Mouse (Mus musculus) embryonic facial prominence, embryonic 15.5 days (tissue): ENCODE measurements around the gene Dmtf1. TPM values are rescaled to one million over a fixed set of nuclear protein-coding genes. Genes with fewer than 3 reads are reported as not detected.

Source experiments
- ATAC-seq: fragments of 200-750 bp; cut with Nextera tagmentation; 2 replicates; pipeline ENCODE4 v1.8.0; 2017; ENCODE audit warnings: low read depth, moderate TSS enrichment; ENCODE audit not compliant: insufficient number of reproducible peaks, low FRiP score, low TSS enrichment
- H3K27ac ChIP-seq: fragments of 300-500 bp; sonication (generic); replicated peaks from 2 replicates; pipeline ENCODE4 v1.5.1; 2015; ENCODE audit warnings: mild to moderate bottlenecking, inconsistent platforms
- H3K27me3 ChIP-seq: fragments of 300-500 bp; sonication (generic); 2 replicates; pipeline ENCODE4 v1.6.1; 2015; ENCODE audit warnings: inconsistent platforms
- H3K36me3 ChIP-seq: fragments of 300-500 bp; sonication (generic); 2 replicates; pipeline ENCODE4 v1.6.1; 2015; ENCODE audit warnings: mild to moderate bottlenecking, inconsistent platforms
- H3K4me1 ChIP-seq: fragments of 300-500 bp; sonication (generic); 2 replicates; pipeline ENCODE4 v1.6.1; 2015; ENCODE audit warnings: inconsistent platforms
- H3K4me2 ChIP-seq: fragments of 300-500 bp; sonication (generic); replicated peaks from 2 replicates; pipeline ENCODE4 v1.6.1; 2015; ENCODE audit warnings: mild to moderate bottlenecking, inconsistent platforms
- H3K4me3 ChIP-seq: fragments of 300-500 bp; sonication (generic); replicated peaks from 2 replicates; pipeline ENCODE4 v1.5.1; 2015; ENCODE audit warnings: mild to moderate bottlenecking, inconsistent platforms
- H3K9ac ChIP-seq: fragments of 300-500 bp; sonication (generic); 2 replicates; pipeline ENCODE4 v1.6.1; 2015; ENCODE audit warnings: inconsistent platforms
- H3K9me3 ChIP-seq: fragments of 300-500 bp; sonication (generic); replicated peaks from 2 replicates; pipeline ENCODE4 v1.6.1; 2016; ENCODE audit warnings: inconsistent platforms
- WGBS: fragments of 180-500 bp; shearing (Covaris S2); methylation state at CpG from one replicate; pipeline ENCODE4 v1.1.7; 2015; 5-methylcytosine and 5-hydroxymethylcytosine counted together
- polyA plus RNA-seq: library from polyadenylated mRNA; unstranded; fragments of >200 nt; fragmentation: Nextera tagmentation; extraction: Ambion mirVana; gene quantifications from 2 replicates; pipeline ENCODE4 v1.2.1, GENCODE M21; 2015

The Dmtf1 gene
- polyA plus RNA-seq, 1 experiment from 2014 or later, result 49.0 TPM

- WGBS, result 72% methylated on average over 8 of the region's 8 CpGs
- Histone ChIP-seq H3K9ac (no peak overlapping the region), H3K27ac (no peak overlapping the region)
Measured at GRCm38 (mm10) chr5:9107296-9108089, 54.1 kb downstream of the Dmtf1 start.

DNA sequence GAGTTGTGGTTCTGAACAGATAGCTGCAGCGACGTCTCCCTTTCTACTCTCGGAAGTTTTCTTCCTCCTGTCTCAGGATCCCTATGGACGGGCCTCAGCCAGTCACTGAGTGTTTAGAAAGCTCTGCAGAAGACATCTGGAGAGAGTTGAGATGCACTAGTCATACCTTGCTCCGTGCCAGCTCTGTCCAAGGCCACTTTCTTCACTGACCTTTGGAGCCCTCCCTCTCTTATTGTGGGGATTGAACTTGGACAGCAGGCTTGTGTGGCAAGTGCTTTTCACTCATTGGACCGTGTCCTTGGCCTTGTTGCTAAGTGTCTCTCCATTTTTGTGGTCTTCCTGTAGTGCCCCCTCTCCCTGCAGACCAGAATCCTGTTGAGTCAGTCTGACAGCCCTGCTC lies 54.8 kb downstream of the Dmtf1 start:
- 70% methylated on average over 6 of the region's 6 CpGs for WGBS
- H3K4me3 ChIP-seq, result no peak overlapping the region
- peaks cover 6% of the 10 kb centered on the region; the same call in 1 of the 2 replicates for H3K27me3 ChIP-seq
- no peak overlapping the region for H3K9ac ChIP-seq
- H3K4me1 ChIP-seq, result no peaks in the 10 kb centered on the region
- H3K9me3 ChIP-seq, result no peaks in the 10 kb centered on the region
- ATAC-seq, result no peak
- H3K4me2 ChIP-seq, result no peak overlapping the region
- H3K36me3 ChIP-seq, result no peaks in the 10 kb centered on the region
- no peak overlapping the region for H3K27ac ChIP-seq

More at GRCm38 (mm10) chr5:9107296-9108089, 54.1 kb downstream of the Dmtf1 start:
- H3K27me3 ChIP-seq, result peaks cover under 1% of the 10 kb centered on the region; the same call in 1 of the 2 replicates
- H3K4me3 ChIP-seq, result no peak overlapping the region
- H3K4me1 ChIP-seq, result no peaks in the 10 kb centered on the region
- no peaks in the 10 kb centered on the region for H3K9me3 ChIP-seq
- ATAC-seq, result no peak
- H3K36me3 ChIP-seq, result no peaks in the 10 kb centered on the region
- H3K4me2 ChIP-seq, result no peak overlapping the region

- H3K4me1 ChIP-seq, result peaks cover 10% of the 10 kb centered on the region; the same call in 1 of the 2 replicates
- H3K36me3 ChIP-seq, result no peaks in the 10 kb centered on the region
- peaks cover 6% of the 10 kb centered on the region; the same call in 1 of the 2 replicates for H3K27me3 ChIP-seq
- 84% methylated on average over 8 of the region's 8 CpGs for WGBS
- no peak overlapping the region for H3K4me3 ChIP-seq
- H3K4me2 ChIP-seq, result no peak overlapping the region
- no peak for ATAC-seq
- no peaks in the 10 kb centered on the region for H3K9me3 ChIP-seq
- no peak overlapping the region for H3K27ac ChIP-seq
- no peak overlapping the region for H3K9ac ChIP-seq
Measured at GRCm38 (mm10) chr5:9103958-9104357, 57.6 kb downstream of the Dmtf1 start.

DNA sequence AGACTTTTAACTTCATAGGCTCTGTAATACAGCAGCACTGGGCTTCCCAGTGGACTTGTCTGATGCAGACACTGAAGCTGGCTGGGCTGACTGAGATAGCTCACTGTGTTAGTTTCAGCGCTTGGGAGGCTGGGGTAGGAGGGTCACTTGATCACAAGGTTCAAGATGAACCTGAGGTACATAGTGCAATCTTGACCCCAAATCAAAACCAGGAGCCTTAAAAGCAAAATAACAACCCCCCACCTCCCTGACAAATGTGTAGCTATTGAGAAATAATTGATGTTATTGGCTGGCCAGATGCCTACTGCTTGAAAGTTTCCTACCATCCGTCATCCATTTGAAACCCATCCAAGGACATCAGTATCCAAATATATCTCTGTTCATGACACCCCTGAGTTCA lies 58.9 kb downstream of the Dmtf1 start:
- Histone ChIP-seq H3K36me3 (no peaks in the 10 kb centered on the region), H3K4me3 (no peak overlapping the region), H3K4me2 (no peak overlapping the region), H3K9ac (no peak overlapping the region), H3K4me1 (peaks cover 10% of the 10 kb centered on the region; the same call in 1 of the 2 replicates), H3K27me3 (peaks cover 6% of the 10 kb centered on the region; the same call in 1 of the 2 replicates), H3K27ac (no peak overlapping the region), H3K9me3 (no peaks in the 10 kb centered on the region)
- no peak for ATAC-seq
- WGBS, result 85% methylated on average over 2 of the region's 2 CpGs

DNA sequence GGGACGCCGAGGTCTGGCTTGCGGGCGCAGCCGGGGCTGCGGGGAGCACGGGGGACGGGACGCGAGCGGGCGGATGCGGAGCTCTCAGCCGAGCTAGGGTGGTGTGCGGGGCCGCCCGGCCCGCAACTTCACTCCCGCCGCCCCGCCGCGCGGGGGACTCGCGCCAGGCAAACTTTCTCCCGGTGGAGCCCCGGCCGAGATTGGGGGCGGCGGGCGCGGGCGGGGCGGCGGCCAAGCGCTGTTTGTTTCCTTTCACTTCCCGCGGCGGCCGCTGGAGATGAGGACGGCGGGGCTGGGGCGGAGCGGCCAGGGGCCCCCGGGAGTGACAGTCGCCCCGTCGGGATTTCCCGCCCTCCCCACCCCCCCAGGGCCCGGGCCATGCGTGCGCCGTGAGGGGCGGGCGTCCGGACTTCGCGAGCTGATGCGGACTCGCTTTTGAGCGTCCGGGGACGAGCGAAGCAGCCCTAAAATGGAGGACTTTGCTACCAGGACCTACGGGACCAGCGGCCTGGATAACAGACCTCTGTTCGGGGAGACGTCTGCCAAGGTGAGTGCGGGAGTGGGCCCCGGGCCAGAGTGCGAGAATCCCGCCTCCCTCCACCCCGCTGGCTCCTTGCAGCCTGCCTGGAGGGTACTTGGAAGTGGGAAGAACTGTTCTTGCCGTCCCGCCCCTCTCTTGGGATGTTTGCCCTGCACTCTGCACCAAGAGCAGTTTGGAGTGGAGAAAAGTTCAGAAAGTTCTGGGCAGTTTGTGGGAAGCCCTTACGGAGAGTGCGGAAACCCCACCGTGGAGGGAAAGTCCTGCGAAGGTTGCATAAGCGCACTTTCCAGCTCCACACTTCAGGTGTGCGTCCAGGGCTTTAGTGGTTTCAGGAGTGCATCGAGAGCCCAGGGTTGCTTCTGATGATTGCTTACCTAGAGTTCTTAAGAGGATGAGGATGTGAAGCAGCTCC lies 60.5 kb downstream of the Dmtf1 start:
- ATAC-seq, result peak; percentile 81
- Histone ChIP-seq H3K4me2 (peak overlapping the region; percentile 89), H3K4me3 (peak overlapping the region; percentile 88), H3K9me3 (0 out of 2 replicates have a peak, but pooled peaks cover 4% of the 10 kb centered on the region), H3K27ac (peak overlapping the region; percentile 58), H3K9ac (peak overlapping the region; percentile 68), H3K4me1 (peaks cover 10% of the 10 kb centered on the region; the same call in 1 of the 2 replicates), H3K36me3 (no peaks in the 10 kb centered on the region), H3K27me3 (peaks cover 6% of the 10 kb centered on the region; the same call in 1 of the 2 replicates)
- 1% methylated on average over 64 of the region's 83 CpGs for WGBS

DNA sequence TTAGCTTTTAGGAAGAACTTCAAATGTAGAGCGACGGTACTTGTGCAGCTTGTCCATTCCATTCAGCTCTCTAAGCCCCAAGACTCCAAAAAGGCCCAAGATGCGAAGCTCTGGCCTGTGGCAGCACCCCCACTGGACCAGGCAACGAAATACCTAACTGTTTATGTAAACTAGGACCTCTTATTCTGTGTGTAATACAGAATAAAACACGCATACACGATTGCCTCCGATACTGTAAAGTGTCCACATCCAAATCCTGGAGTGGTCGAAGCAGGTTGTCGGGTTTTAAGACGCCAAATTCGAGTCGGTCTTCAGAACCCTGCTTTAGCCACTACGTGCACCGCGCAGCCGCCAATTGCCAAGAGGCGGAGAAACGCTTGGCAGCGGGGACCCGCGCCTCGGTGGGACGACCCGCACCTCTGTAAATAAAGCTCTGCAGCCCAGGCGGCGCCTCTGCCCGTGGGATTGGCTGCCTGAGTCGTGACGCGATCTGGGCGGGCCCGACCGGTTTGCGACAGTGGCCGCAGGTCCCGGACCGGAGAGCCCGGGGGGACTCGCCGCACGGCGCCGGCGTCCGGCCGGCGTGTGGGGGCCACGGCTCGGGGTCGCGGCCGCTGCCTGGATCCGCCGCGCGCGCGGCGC lies 61.2 kb downstream of the Dmtf1 start, which contains the start of gene Tmem243:
Gene Tmem243, plus strand, starts transcription at position 462 of the 642 bp plus-strand sequence.
- peak; percentile 92 for ATAC-seq
- Histone ChIP-seq H3K4me3 (peak within 1 kb of the TSS; percentile 88), H3K4me2 (peak within 1 kb of the TSS; percentile 89), H3K9me3 (0 out of 2 replicates have a peak, but pooled peaks cover 4% of the 10 kb centered on the region), H3K27me3 (peaks cover 6% of the 10 kb centered on the region; the same call in 1 of the 2 replicates), H3K27ac (peak within 1 kb of the TSS; percentile 58), H3K4me1 (peaks cover 10% of the 10 kb centered on the region; the same call in 1 of the 2 replicates), H3K9ac (peak within 1 kb of the TSS; percentile 68), H3K36me3 (no peaks in the 10 kb centered on the region)
- under 1% methylated on average over 58 of the region's 59 CpGs for WGBS

- Histone ChIP-seq H3K4me1 (no peaks in the 10 kb centered on the region), H3K36me3 (no peaks in the 10 kb centered on the region), H3K9me3 (0 out of 2 replicates have a peak, but pooled peaks cover 4% of the 10 kb centered on the region), H3K9ac (no peak overlapping the region), H3K27ac (no peak overlapping the region), H3K27me3 (no peaks in the 10 kb centered on the region), H3K4me2 (no peak overlapping the region), H3K4me3 (no peak overlapping the region)
- 81% methylated on average over 4 of the region's 4 CpGs for WGBS
- ATAC-seq, result no peak
Measured at GRCm38 (mm10) chr5:9093490-9093889, 68.1 kb downstream of the Dmtf1 start.

DNA sequence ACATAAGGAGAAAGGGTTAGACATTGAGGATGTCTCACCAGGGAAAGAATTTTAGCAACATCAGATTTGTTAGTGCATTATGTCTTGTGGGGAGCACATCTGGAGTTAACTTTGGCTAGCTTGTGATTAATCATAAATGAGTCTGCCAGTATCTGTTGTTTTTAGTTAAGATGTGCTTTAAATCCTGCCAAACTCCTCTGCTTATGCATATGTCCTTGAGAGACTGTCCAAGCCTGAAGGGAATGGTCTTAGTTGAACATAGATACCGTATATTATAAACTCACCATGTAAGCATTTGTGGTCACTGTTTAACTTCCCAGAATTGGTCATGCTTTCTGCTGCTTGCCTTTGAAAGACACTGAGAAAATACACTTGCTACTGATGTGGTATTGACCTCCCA lies 68.9 kb downstream of the Dmtf1 start:
- Histone ChIP-seq H3K36me3 (no peaks in the 10 kb centered on the region), H3K27ac (no peak overlapping the region), H3K4me2 (no peak overlapping the region), H3K27me3 (no peaks in the 10 kb centered on the region), H3K9ac (no peak overlapping the region), H3K4me1 (no peaks in the 10 kb centered on the region), H3K4me3 (no peak overlapping the region), H3K9me3 (0 out of 2 replicates have a peak, but pooled peaks cover 4% of the 10 kb centered on the region)
- no peak for ATAC-seq
- WGBS, result 43% methylated on average over 1 of the region's 1 CpGs

GRCm38 (mm10) chr5:9090493-9091106 lies 71.0 kb downstream of the Dmtf1 start:
- Histone ChIP-seq H3K9me3 (no peaks in the 10 kb centered on the region), H3K4me1 (no peaks in the 10 kb centered on the region), H3K27me3 (no peaks in the 10 kb centered on the region), H3K36me3 (no peaks in the 10 kb centered on the region), H3K4me3 (no peak overlapping the region), H3K4me2 (no peak overlapping the region), H3K27ac (no peak overlapping the region), H3K9ac (no peak overlapping the region)
- ATAC-seq, result no peak
- WGBS, result 52% methylated on average over 6 of the region's 6 CpGs

GRCm38 (mm10) chr5:9086924-9087719 lies 74.5 kb downstream of the Dmtf1 start:
- no peaks in the 10 kb centered on the region for H3K36me3 ChIP-seq
- no peak overlapping the region for H3K27ac ChIP-seq
- no peak overlapping the region for H3K9ac ChIP-seq
- 69% methylated on average over 3 of the region's 3 CpGs for WGBS
- no peak for ATAC-seq
- H3K4me2 ChIP-seq, result no peak overlapping the region
- H3K9me3 ChIP-seq, result no peaks in the 10 kb centered on the region
- H3K4me1 ChIP-seq, result no peaks in the 10 kb centered on the region
- no peaks in the 10 kb centered on the region for H3K27me3 ChIP-seq
- H3K4me3 ChIP-seq, result no peak overlapping the region
